Mouse (Mus musculus) limb, embryonic 15.5 days (tissue): ENCODE measurements around the gene Ldhal6b. TPM values are rescaled to one million over a fixed set of nuclear protein-coding genes. Genes with fewer than 3 reads are reported as not detected.

ENCODE experiments used
- ATAC-seq: fragments of 200-750 bp; cut with Nextera tagmentation; 2 replicates; pipeline ENCODE4 v1.8.0; 2017; ENCODE audit warnings: low read depth, moderate TSS enrichment; ENCODE audit not compliant: insufficient number of reproducible peaks, low FRiP score, low TSS enrichment
- H3K27ac ChIP-seq: fragments of 300-500 bp; sonication (generic); 2 replicates; pipeline ENCODE4 v1.5.1; 2015; ENCODE audit warnings: moderate library complexity, mild to moderate bottlenecking, inconsistent platforms
- H3K27me3 ChIP-seq: fragments of 300-500 bp; sonication (generic); 2 replicates; pipeline ENCODE4 v1.6.1; 2015; ENCODE audit warnings: inconsistent platforms
- H3K36me3 ChIP-seq: fragments of 300-500 bp; sonication (generic); 2 replicates; pipeline ENCODE4 v1.6.1; 2015; ENCODE audit warnings: inconsistent platforms
- H3K4me1 ChIP-seq: fragments of 300-500 bp; sonication (generic); 2 replicates; pipeline ENCODE4 v1.6.1; 2015; ENCODE audit warnings: inconsistent platforms
- H3K4me2 ChIP-seq: fragments of 300-500 bp; sonication (generic); 2 replicates; pipeline ENCODE4 v1.6.1; 2015; ENCODE audit warnings: mild to moderate bottlenecking, inconsistent platforms
- H3K4me3 ChIP-seq: fragments of 300-500 bp; sonication (generic); 2 replicates; pipeline ENCODE4 v1.5.1; 2015; ENCODE audit warnings: mild to moderate bottlenecking, inconsistent platforms
- H3K9ac ChIP-seq: fragments of 300-500 bp; sonication (generic); 2 replicates; pipeline ENCODE4 v1.6.1; 2015; ENCODE audit warnings: inconsistent platforms
- H3K9me3 ChIP-seq: fragments of 300-500 bp; sonication (generic); 2 replicates; pipeline ENCODE4 v1.6.1; 2016; ENCODE audit warnings: inconsistent platforms
- WGBS: fragments of 180-500 bp; shearing (Covaris S2); methylation state at CpG from one replicate; pipeline ENCODE4 v1.1.7; 2015; 5-methylcytosine and 5-hydroxymethylcytosine counted together
- polyA plus RNA-seq: library from polyadenylated mRNA; unstranded; fragments of >200 nt; fragmentation: Nextera tagmentation; extraction: Ambion mirVana; gene quantifications from 2 replicates; pipeline ENCODE4 v1.2.1, GENCODE M21; 2015

Ldhal6b gene
- polyA plus RNA-seq, 1 experiment from 2014 or later = not detected

- 38% methylated on average over 3 of the region's 3 CpGs for WGBS
- Histone ChIP-seq H3K4me2 (no peak overlapping the region), H3K36me3 (peaks cover 16% of the 10 kb centered on the region), H3K4me3 (no peak overlapping the region), H3K4me1 (peaks cover 4% of the 10 kb centered on the region; the same call in 1 of the 2 replicates), H3K9ac (no peak overlapping the region), H3K9me3 (no peaks in the 10 kb centered on the region), H3K27me3 (no peaks in the 10 kb centered on the region), H3K27ac (no peak overlapping the region)
- no peak for ATAC-seq
These were observed 6.6 kb upstream of the Ldhal6b start for GRCm38 (mm10) chr17:5425204-5425603.

GRCm38 (mm10) chr17:5424156-5424555 is 5.6 kb upstream of the Ldhal6b start:
- WGBS = 80% methylated on average over 8 of the region's 8 CpGs
- H3K4me1 ChIP-seq = peaks cover 4% of the 10 kb centered on the region; the same call in 1 of the 2 replicates
- no peak for ATAC-seq

DNA sequence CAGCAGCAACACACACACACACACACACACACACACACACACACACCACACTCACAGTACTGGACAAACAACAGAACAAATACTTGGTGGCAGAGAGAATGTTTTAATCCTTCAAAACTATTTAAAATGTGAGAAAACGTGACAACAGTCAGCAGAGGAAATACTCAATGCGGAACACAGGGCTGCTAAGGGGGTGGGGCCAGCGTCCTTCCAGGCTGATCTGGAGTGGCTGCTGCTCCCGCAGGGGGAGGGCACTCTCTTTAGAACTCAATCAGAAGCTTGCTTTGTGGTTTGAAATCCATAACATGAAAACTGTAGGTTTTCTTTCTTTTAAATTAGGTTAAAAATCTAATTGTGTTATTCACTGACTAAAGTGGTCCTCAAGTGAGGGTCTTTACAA is 3.3 kb upstream of the Ldhal6b start:
- ATAC-seq = no peak
- no peak overlapping the region for H3K27ac ChIP-seq
- H3K9ac ChIP-seq = no peak overlapping the region
- H3K27me3 ChIP-seq = no peaks in the 10 kb centered on the region
- H3K9me3 ChIP-seq = no peaks in the 10 kb centered on the region
- WGBS = 49% methylated on average over 4 of the region's 4 CpGs
- peaks cover 28% of the 10 kb centered on the region for H3K36me3 ChIP-seq
- H3K4me2 ChIP-seq = no peak overlapping the region
- no peak overlapping the region for H3K4me3 ChIP-seq
- H3K4me1 ChIP-seq = peaks cover 4% of the 10 kb centered on the region; the same call in 1 of the 2 replicates

More at GRCm38 (mm10) chr17:5424156-5424555, 5.6 kb upstream of the Ldhal6b start:
- Histone ChIP-seq H3K9me3 (no peaks in the 10 kb centered on the region), H3K36me3 (peaks cover 17% of the 10 kb centered on the region), H3K4me2 (no peak overlapping the region), H3K4me3 (no peak overlapping the region), H3K27ac (no peak overlapping the region), H3K9ac (no peak overlapping the region), H3K27me3 (no peaks in the 10 kb centered on the region)

DNA sequence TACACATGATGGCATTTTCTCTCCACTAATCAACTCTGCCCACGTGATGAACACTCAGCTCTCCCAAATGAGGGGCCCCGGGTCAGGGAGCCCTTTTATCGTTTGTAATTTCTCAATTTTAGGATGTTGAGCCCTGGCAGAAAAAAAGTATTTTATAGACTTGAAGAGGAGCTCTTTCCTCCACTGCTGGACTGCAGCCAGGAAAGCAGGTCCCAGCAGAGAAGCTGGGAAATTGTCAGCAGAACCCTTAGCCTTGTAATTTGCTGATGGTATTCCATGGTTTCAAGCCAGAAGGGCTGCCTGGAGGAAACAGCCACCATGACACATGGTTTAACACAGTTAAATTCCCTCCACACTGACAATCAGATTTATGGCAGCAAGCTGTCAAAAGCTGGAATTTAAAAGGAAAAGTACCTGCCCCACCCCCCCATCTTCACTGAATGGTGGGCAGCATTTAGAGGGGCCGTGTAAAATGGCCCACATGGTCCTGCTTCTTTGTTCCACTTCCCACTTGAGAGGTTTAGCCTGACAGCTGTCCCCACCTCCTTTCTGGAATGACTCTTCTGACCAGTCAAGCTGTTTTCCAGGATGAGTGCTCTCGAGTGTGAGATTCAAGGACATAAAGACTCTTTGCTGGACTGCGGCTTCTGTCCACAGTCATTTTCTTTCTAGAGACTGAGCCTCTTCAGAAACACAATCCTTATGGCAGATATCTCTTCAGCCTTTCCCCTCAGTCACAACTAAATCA is 1.4 kb upstream of the Ldhal6b start:
- WGBS = 68% methylated on average over 6 of the region's 6 CpGs
- no peak overlapping the region for H3K4me2 ChIP-seq
- peaks cover 28% of the 10 kb centered on the region for H3K36me3 ChIP-seq
- peaks cover 4% of the 10 kb centered on the region; the same call in 1 of the 2 replicates for H3K4me1 ChIP-seq
- H3K9ac ChIP-seq = no peak overlapping the region
- no peak for ATAC-seq
- no peak overlapping the region for H3K4me3 ChIP-seq
- no peak overlapping the region for H3K27ac ChIP-seq
- H3K9me3 ChIP-seq = no peaks in the 10 kb centered on the region
- no peaks in the 10 kb centered on the region for H3K27me3 ChIP-seq

DNA sequence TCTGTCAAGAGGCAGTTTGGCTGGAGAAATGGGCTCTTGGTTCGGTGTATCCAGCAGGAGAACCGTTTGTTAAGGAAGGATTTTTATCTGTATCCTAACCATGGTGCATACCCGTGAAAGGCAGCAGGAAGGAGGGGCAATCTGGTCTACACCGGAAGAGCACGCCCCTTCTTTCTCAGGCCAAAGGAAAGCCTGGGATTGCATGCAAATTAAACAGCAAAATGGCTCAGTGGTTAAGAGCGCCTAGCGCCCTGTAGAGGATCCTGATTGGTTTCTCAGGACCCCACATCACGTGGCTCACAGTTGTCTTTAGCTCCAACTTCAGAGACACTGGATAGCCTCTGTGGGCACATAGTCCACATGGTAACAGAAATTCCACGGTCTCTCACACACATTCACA is 489 bp upstream of the Ldhal6b start:
- no peaks in the 10 kb centered on the region for H3K9me3 ChIP-seq
- H3K36me3 ChIP-seq = peaks cover 28% of the 10 kb centered on the region
- no peak overlapping the region for H3K27ac ChIP-seq
- H3K4me3 ChIP-seq = no peak overlapping the region
- H3K27me3 ChIP-seq = no peaks in the 10 kb centered on the region
- no peak overlapping the region for H3K9ac ChIP-seq
- WGBS = 91% methylated on average over 9 of the region's 9 CpGs
- H3K4me2 ChIP-seq = no peak overlapping the region
- no peak for ATAC-seq
- H3K4me1 ChIP-seq = peaks cover 4% of the 10 kb centered on the region; the same call in 1 of the 2 replicates

- H3K36me3 ChIP-seq = peaks cover 22% of the 10 kb centered on the region
- H3K9me3 ChIP-seq = no peaks in the 10 kb centered on the region
- H3K4me3 ChIP-seq = no peak overlapping the region
- H3K27me3 ChIP-seq = no peaks in the 10 kb centered on the region
- ATAC-seq = no peak
- no peak overlapping the region for H3K9ac ChIP-seq
- no peaks in the 10 kb centered on the region for H3K4me1 ChIP-seq
- WGBS = 81% methylated on average over 3 of the region's 3 CpGs
- H3K27ac ChIP-seq = no peak overlapping the region
- H3K4me2 ChIP-seq = no peak overlapping the region
These were observed 2.0 kb downstream of the Ldhal6b start for GRCm38 (mm10) chr17:5416518-5416917.

- Histone ChIP-seq H3K4me1 (no peaks in the 10 kb centered on the region), H3K4me2 (no peak overlapping the region), H3K9me3 (no peaks in the 10 kb centered on the region), H3K36me3 (peaks cover 25% of the 10 kb centered on the region), H3K9ac (no peak overlapping the region), H3K27ac (no peak overlapping the region), H3K27me3 (no peaks in the 10 kb centered on the region), H3K4me3 (no peak overlapping the region)
- no peak for ATAC-seq
- WGBS = 91% methylated on average over 3 of the region's 3 CpGs
These were observed 4.5 kb downstream of the Ldhal6b start for GRCm38 (mm10) chr17:5414041-5414440.

DNA sequence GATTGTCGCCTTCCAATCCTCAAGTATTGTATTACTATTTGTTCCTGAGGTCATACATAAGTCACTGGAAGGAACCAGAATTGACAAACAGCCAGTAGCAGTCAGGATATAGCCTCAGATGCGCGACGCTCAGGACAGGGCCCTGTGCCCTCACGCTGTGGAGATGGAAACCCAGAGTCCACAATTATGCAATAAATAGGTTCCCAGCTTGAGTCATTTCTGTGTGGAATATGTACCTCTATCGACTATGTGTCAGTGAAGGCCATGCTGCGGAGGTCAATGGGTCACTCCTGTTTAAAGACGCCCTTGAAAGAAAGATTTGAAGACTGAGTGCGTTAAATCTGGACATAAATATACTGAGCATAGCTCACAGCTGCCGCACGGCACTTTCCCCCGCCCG is 5.2 kb downstream of the Ldhal6b start:
- H3K9me3 ChIP-seq = no peaks in the 10 kb centered on the region
- WGBS = 89% methylated on average over 13 of the region's 13 CpGs
- no peak overlapping the region for H3K4me2 ChIP-seq
- no peak overlapping the region for H3K4me3 ChIP-seq
- no peak overlapping the region for H3K27ac ChIP-seq
- no peak for ATAC-seq
- no peaks in the 10 kb centered on the region for H3K4me1 ChIP-seq
- no peak overlapping the region for H3K9ac ChIP-seq
- no peaks in the 10 kb centered on the region for H3K27me3 ChIP-seq
- H3K36me3 ChIP-seq = peaks cover 21% of the 10 kb centered on the region

DNA sequence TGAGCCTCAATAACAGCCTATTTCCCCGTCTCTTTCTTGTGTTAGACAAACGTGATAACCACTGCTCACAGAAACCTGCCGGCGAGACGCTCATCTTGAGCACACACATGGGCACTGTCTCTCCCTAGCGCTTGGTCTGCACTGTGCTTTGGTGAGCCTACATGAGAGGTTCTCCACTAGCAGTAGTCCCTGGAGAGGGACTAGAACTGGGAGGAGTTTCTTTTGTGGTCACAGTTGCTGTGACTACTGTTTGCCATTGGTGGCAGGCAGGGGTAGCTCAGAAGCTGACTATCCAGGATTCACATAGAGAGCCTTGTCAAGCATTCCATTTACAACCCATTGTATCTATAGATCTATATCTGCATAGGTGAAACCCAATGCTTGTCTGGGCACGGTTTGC is 5.8 kb downstream of the Ldhal6b start:
- 91% methylated on average over 7 of the region's 7 CpGs for WGBS
- H3K4me2 ChIP-seq = no peak overlapping the region
- no peak for ATAC-seq
- H3K4me3 ChIP-seq = no peak overlapping the region
- no peaks in the 10 kb centered on the region for H3K9me3 ChIP-seq
- no peaks in the 10 kb centered on the region for H3K27me3 ChIP-seq
- no peak overlapping the region for H3K27ac ChIP-seq
- H3K36me3 ChIP-seq = peaks cover 15% of the 10 kb centered on the region; the same call in 1 of the 2 replicates
- no peak overlapping the region for H3K9ac ChIP-seq
- H3K4me1 ChIP-seq = no peaks in the 10 kb centered on the region

DNA sequence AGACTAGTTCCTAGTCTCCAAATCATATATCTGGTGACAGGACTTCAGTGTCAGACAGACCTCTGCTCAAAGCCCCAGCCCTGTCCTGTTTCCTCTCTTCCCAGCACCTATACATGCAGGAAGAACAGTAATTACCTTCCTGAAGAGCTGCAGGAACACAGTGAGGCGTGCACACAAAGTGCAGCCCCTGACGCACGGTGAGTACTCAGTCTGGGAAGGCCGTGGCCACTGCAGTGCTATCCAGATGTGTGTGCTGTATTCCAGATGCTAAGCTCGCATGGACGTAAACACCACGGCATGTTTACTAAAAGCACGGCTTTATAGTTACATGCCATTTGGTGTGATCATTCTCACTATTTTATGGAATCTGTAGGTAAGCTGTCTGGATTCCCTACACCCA is 6.3 kb downstream of the Ldhal6b start:
- 77% methylated on average over 8 of the region's 8 CpGs for WGBS
- no peak overlapping the region for H3K4me3 ChIP-seq
- peaks cover 11% of the 10 kb centered on the region; the same call in 1 of the 2 replicates for H3K36me3 ChIP-seq
- H3K27me3 ChIP-seq = no peaks in the 10 kb centered on the region
- no peak overlapping the region for H3K9ac ChIP-seq
- H3K4me2 ChIP-seq = no peak overlapping the region
- no peak overlapping the region for H3K27ac ChIP-seq
- no peaks in the 10 kb centered on the region for H3K9me3 ChIP-seq
- ATAC-seq = no peak
- no peaks in the 10 kb centered on the region for H3K4me1 ChIP-seq

DNA sequence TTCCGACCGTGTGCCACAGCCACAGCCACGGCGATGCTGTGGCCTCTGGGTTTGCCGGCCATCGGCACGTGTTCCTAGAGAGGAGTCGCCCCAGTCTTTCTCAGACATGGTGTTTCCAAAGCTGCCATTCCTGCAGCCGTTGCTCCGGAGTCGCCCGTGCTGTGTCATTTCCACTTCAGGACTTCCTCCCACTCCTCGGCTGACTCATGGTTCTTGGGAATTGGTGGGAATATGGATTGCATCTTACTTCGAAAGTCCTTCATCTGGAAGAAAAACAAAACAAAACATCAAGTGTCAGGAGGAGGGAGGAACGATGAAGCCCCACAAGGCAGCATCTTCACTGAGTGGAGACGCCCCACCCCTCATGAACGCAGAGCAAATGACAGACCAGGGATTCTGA is 7.4 kb downstream of the Ldhal6b start:
- Histone ChIP-seq H3K4me2 (no peak overlapping the region), H3K27me3 (no peaks in the 10 kb centered on the region), H3K4me3 (no peak overlapping the region), H3K36me3 (peaks cover 11% of the 10 kb centered on the region; the same call in 1 of the 2 replicates), H3K9me3 (no peaks in the 10 kb centered on the region), H3K9ac (no peak overlapping the region), H3K27ac (no peak overlapping the region), H3K4me1 (no peaks in the 10 kb centered on the region)
- 92% methylated on average over 17 of the region's 17 CpGs for WGBS
- no peak for ATAC-seq

DNA sequence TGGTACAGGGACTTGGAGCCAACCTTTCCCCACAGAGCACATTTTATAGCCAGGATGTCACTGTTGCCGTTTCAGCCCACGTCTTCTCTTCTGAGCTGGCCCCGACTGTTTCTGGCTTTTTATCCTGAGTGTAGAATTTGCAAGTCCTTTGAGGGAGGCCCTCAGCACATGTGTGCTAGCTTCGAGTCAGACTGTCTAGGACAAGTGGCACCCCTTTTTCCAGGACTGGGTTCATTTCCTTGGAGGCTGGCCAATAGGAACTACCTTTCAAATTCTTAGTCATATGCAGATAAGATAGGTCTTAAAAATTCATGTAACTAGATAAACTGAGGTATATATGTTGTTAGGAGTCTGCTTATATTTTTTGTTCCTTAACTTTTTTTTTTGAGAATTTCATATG is 8.2 kb downstream of the Ldhal6b start:
- no peak for ATAC-seq
- no peaks in the 10 kb centered on the region for H3K9me3 ChIP-seq
- 0 out of 2 replicates have a peak, but pooled peaks cover 2% of the 10 kb centered on the region for H3K27me3 ChIP-seq
- 0 out of 2 replicates have a peak, but pooled peaks cover under 1% of the 10 kb centered on the region for H3K4me1 ChIP-seq
- H3K36me3 ChIP-seq = peaks cover 11% of the 10 kb centered on the region; the same call in 1 of the 2 replicates
- no peak overlapping the region for H3K4me2 ChIP-seq
- H3K9ac ChIP-seq = no peak overlapping the region
- H3K27ac ChIP-seq = no peak overlapping the region
- WGBS = 71% methylated on average over 4 of the region's 4 CpGs
- no peak overlapping the region for H3K4me3 ChIP-seq
